Mouse (Mus musculus): ENCODE results near the gene Llgl1.

DNA sequence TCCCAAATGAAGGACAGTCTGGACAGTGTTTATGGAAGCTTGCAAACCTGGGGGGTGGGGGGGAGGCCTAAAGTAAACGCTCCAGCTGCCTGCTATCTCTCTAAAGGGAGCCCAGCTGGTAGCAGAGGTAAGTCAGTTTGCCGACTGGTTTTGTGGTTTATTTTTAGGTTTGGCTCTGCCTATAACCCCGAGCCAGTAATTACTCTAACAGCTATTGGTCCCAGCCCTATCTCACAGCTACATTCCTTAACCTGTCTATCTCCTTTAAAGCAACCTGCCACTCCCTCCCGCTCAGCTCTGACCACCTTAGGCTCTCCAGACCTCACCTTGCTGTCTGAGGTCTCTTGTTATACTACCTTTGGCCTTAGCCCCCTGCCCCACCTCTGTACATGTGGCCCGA lies 19.7 kb downstream of the Llgl1 start:
- TF ChIP-seq CTCF (IDR thresholded peaks at IDR 0.05; ENCODE audit: low read depth) (no peak), EP300 (IDR thresholded peaks at IDR 0.05; ENCODE audit: low read depth) (no peak)

Measured in liver, postnatal 0 days (tissue).